Mouse (Mus musculus) brain, embryonic 14.5 days (tissue): ENCODE data around the gene Syt16.

ENCODE experiments used
- CTCF ChIP-seq: fragments of 200-500 bp; IDR thresholded peaks from 2 replicates; pipeline ENCODE4 v1.5.1; 2012; ENCODE audit warnings: inconsistent platforms, mild to moderate bottlenecking, moderate library complexity, borderline replicate concordance; ENCODE audit not compliant: insufficient read depth, insufficient read length; ENCODE audit errors: extremely low read depth
- POLR2A ChIP-seq: fragments of 200-500 bp; IDR thresholded peaks from 2 replicates; pipeline ENCODE4 v1.6.1; 2012; ENCODE audit warnings: mild to moderate bottlenecking, inconsistent platforms, borderline replicate concordance; ENCODE audit not compliant: poor library complexity, insufficient read depth, insufficient read length, severe bottlenecking; ENCODE audit errors: extremely low read depth

DNA sequence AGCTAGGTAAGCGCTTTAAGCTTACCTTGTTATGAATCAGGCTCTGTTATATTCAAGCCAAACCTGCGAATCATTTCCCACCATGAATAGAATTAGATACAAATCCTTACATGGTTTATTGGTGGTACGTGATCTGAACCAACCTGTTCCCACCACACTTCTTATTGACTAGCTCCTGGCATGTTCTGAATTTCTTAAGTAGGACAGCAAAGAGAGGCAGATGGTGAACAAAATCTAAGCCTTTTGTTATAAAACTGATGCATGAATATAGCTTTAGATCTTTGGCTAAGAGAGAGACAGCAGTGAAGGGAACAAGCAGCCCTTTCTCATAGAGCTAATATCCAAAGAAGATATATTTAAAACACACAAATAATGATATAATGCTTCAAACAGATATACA lies 83.7 kb downstream of the Syt16 start:
- TF ChIP-seq POLR2A = no peak
- TF ChIP-seq CTCF = no peak
